Mouse (Mus musculus): ENCODE data around the gene Rasgrp2.

Rasgrp2 gene

GRCm38 (mm10) chr19:6383470-6383869, 15.7 kb upstream of the Rasgrp2 start:
- DNase-seq, result no peak

GRCm38 (mm10) chr19:6384128-6384527, 15.0 kb upstream of the Rasgrp2 start, which contains the start of gene Pygm:
Pygm (plus strand) TSS chr19:6384399.
- DNase-seq, result no peak

GRCm38 (mm10) chr19:6384954-6385353, 14.2 kb upstream of the Rasgrp2 start:
- no peak for DNase-seq

- DNase-seq, result no peak
Measured at GRCm38 (mm10) chr19:6385419-6385818, 13.7 kb upstream of the Rasgrp2 start.

- DNase-seq, result no peak
Measured at GRCm38 (mm10) chr19:6385821-6386220, 13.3 kb upstream of the Rasgrp2 start.

GRCm38 (mm10) chr19:6386234-6386633, 12.9 kb upstream of the Rasgrp2 start:
- no peak for DNase-seq

GRCm38 (mm10) chr19:6388006-6388405, 11.1 kb upstream of the Rasgrp2 start:
- peak; percentile 63 for DNase-seq

- no peak for DNase-seq
Measured at GRCm38 (mm10) chr19:6389803-6390202, 9.3 kb upstream of the Rasgrp2 start.

- DNase-seq, result no peak
Measured at GRCm38 (mm10) chr19:6390251-6390650, 8.9 kb upstream of the Rasgrp2 start.

- DNase-seq, result no peak
Measured at GRCm38 (mm10) chr19:6392743-6393393, 6.3 kb upstream of the Rasgrp2 start.

- peak; percentile 12 for DNase-seq
Measured at GRCm38 (mm10) chr19:6393637-6394036, 5.5 kb upstream of the Rasgrp2 start.

GRCm38 (mm10) chr19:6396237-6396636, 2.9 kb upstream of the Rasgrp2 start:
- no peak for DNase-seq

- peak; percentile 17 for DNase-seq
Measured at GRCm38 (mm10) chr19:6397582-6398249, 1.4 kb upstream of the Rasgrp2 start.

GRCm38 (mm10) chr19:6398447-6399284, 474 bp upstream of the Rasgrp2 start:
- DNase-seq, result peak; percentile 62

GRCm38 (mm10) chr19:6400096-6401086, 1.3 kb downstream of the Rasgrp2 start:
- peak; percentile 35 for DNase-seq

GRCm38 (mm10) chr19:6401131-6401815, 2.1 kb downstream of the Rasgrp2 start:
- peak; percentile 73 for DNase-seq

GRCm38 (mm10) chr19:6401951-6402350, 2.8 kb downstream of the Rasgrp2 start:
- DNase-seq, result no peak

GRCm38 (mm10) chr19:6403869-6404268, 4.7 kb downstream of the Rasgrp2 start:
- DNase-seq, result peak; percentile 12

- DNase-seq, result no peak
Measured at GRCm38 (mm10) chr19:6405433-6405832, 6.3 kb downstream of the Rasgrp2 start.

- DNase-seq, result no peak
Measured at GRCm38 (mm10) chr19:6407109-6407508, 8.0 kb downstream of the Rasgrp2 start.

- DNase-seq, result peak; percentile 7
Measured at GRCm38 (mm10) chr19:6407816-6408510, 8.8 kb downstream of the Rasgrp2 start.
